In genomic region chr7:57384112-57384511, GRCm38 (mm10) we compare ENCODE assay signal across 8 mouse cellular contexts. TPM values are rescaled to one million over a fixed set of nuclear protein-coding genes. Genes with fewer than 3 reads are reported as not detected.
DNase-seq lines count a peak whose midpoint lies in the region; ATAC-seq and TF ChIP-seq lines count a peak whose summit lies in the region.

No protein-coding gene starts in this region.

- WGBS in embryonic facial prominence, embryonic 11.5 days = 22% methylated on average over 4 of the region's 4 CpGs
- 33% methylated on average over 4 of the region's 4 CpGs for WGBS in embryonic facial prominence, embryonic 10.5 days
- WGBS in kidney, embryonic 14.5 days = 19% methylated on average over 4 of the region's 4 CpGs
- WGBS in midbrain, embryonic 16.5 days = 16% methylated on average over 4 of the region's 4 CpGs

- no peaks in the 10 kb centered on the region for H3K9me3 ChIP-seq in embryonic facial prominence, embryonic 11.5 days (replicated peaks; ENCODE audit: control insufficient read depth, low read length)
- no peaks in the 10 kb centered on the region for H3K9me3 ChIP-seq in embryonic facial prominence, embryonic 10.5 days
- H3K9me3 ChIP-seq in E14TG2a.4 (ENCODE audit: low read length) = no peaks in the 10 kb centered on the region
- H3K9me3 ChIP-seq in kidney, embryonic 14.5 days (ENCODE audit: control insufficient read depth, low read length) = no peaks in the 10 kb centered on the region
- H3K9me3 ChIP-seq in midbrain, embryonic 16.5 days (replicated peaks; ENCODE audit: control insufficient read depth, low read length, poor library complexity, severe bottlenecking) = no peaks in the 10 kb centered on the region

- H3K36me3 ChIP-seq in embryonic facial prominence, embryonic 11.5 days (replicated peaks; ENCODE audit: control insufficient read depth, insufficient read depth, low read depth, low read length) = no peaks in the 10 kb centered on the region
- no peaks in the 10 kb centered on the region for H3K36me3 ChIP-seq in embryonic facial prominence, embryonic 10.5 days (replicated peaks)
- no peaks in the 10 kb centered on the region for H3K36me3 ChIP-seq in E14TG2a.4 (ENCODE audit: insufficient read depth, low read length)
- H3K36me3 ChIP-seq in kidney, embryonic 14.5 days (ENCODE audit: control insufficient read depth, insufficient read depth, low read length) = no peaks in the 10 kb centered on the region
- no peaks in the 10 kb centered on the region for H3K36me3 ChIP-seq in midbrain, embryonic 16.5 days (ENCODE audit: control insufficient read depth, insufficient read depth, low read length)

- H3K4me2 ChIP-seq in embryonic facial prominence, embryonic 11.5 days (ENCODE audit: low read depth, low read length) = no peak overlapping the region
- H3K4me2 ChIP-seq in kidney, embryonic 14.5 days (replicated peaks; ENCODE audit: low read depth, low read length) = no peak overlapping the region
- H3K4me2 ChIP-seq in midbrain, embryonic 16.5 days (ENCODE audit: low read length) = peak overlapping the region; percentile 29

- ATAC-seq in embryonic facial prominence, embryonic 11.5 days (replicated peaks; ENCODE audit: insufficient number of reproducible peaks, low FRiP score, low TSS enrichment, low read depth) = no peak; the same call in 1 of the 2 replicates
- peak; percentile 76; the same call in 1 of the 2 replicates for ATAC-seq in kidney, embryonic 14.5 days (ENCODE audit: low FRiP score, low TSS enrichment)
- peak; percentile 61 for ATAC-seq in midbrain, embryonic 16.5 days
- no peak for ATAC-seq in inflammation-experienced regulatory T-cells, adult 6 months

- peak; percentile 76 for DNase-seq in embryonic facial prominence, embryonic 11.5 days (ENCODE audit: low spot score)
- DNase-seq in embryonic facial prominence, embryonic 10.5 days (ENCODE audit: low spot score) = no peak
- peak; percentile 17 for DNase-seq in embryo, embryonic 9.5 days (ENCODE audit: extremely low spot score)
- DNase-seq in urinary bladder, adult 18-20 months (ENCODE audit: low spot score in 2 of 2) = no peak

- H3K4me3 ChIP-seq in embryonic facial prominence, embryonic 11.5 days (ENCODE audit: low read depth, low read length) = no peak overlapping the region
- no peak overlapping the region for H3K4me3 ChIP-seq in embryonic facial prominence, embryonic 10.5 days
- no peak overlapping the region for H3K4me3 ChIP-seq in E14TG2a.4 (replicated peaks; ENCODE audit: low read length)
- no peak overlapping the region for H3K4me3 ChIP-seq in kidney, embryonic 14.5 days (ENCODE audit: low read length)
- no peak overlapping the region for H3K4me3 ChIP-seq in midbrain, embryonic 16.5 days (ENCODE audit: low read depth, low read length)

- no peak overlapping the region for H3K27ac ChIP-seq in embryonic facial prominence, embryonic 11.5 days (replicated peaks; ENCODE audit: low read depth, low read length)
- no peak overlapping the region for H3K27ac ChIP-seq in embryonic facial prominence, embryonic 10.5 days (replicated peaks)
- H3K27ac ChIP-seq in kidney, embryonic 14.5 days (ENCODE audit: low read depth, low read length) = no peak overlapping the region
- H3K27ac ChIP-seq in midbrain, embryonic 16.5 days (ENCODE audit: low read length) = no peak overlapping the region

- no peaks in the 10 kb centered on the region for H3K4me1 ChIP-seq in embryonic facial prominence, embryonic 11.5 days (ENCODE audit: control insufficient read depth, insufficient read depth, low read length)
- peaks cover 11% of the 10 kb centered on the region for H3K4me1 ChIP-seq in embryonic facial prominence, embryonic 10.5 days
- H3K4me1 ChIP-seq in E14TG2a.4 (replicated peaks; ENCODE audit: low read depth, low read length) = no peaks in the 10 kb centered on the region; the same call in 1 of the 2 replicates
- H3K4me1 ChIP-seq in kidney, embryonic 14.5 days (ENCODE audit: control insufficient read depth, insufficient read depth, low read length) = no peaks in the 10 kb centered on the region
- peaks cover 13% of the 10 kb centered on the region; the same call in 1 of the 2 replicates for H3K4me1 ChIP-seq in midbrain, embryonic 16.5 days (ENCODE audit: control insufficient read depth, insufficient read depth, low read length)

- H3K27me3 ChIP-seq in embryonic facial prominence, embryonic 11.5 days (ENCODE audit: control insufficient read depth, insufficient read depth, low read length) = peaks cover 13% of the 10 kb centered on the region
- peaks cover 42% of the 10 kb centered on the region for H3K27me3 ChIP-seq in embryonic facial prominence, embryonic 10.5 days (replicated peaks; ENCODE audit: low read depth, poor library complexity, severe bottlenecking)
- peaks cover 41% of the 10 kb centered on the region for H3K27me3 ChIP-seq in E14TG2a.4 (ENCODE audit: insufficient read depth, low read length)
- H3K27me3 ChIP-seq in kidney, embryonic 14.5 days (ENCODE audit: control insufficient read depth, insufficient read depth, low read length) = peaks cover 20% of the 10 kb centered on the region
- no peaks in the 10 kb centered on the region for H3K27me3 ChIP-seq in midbrain, embryonic 16.5 days (ENCODE audit: control insufficient read depth, insufficient read depth, low read depth, low read length)

- H3K9ac ChIP-seq in embryonic facial prominence, embryonic 11.5 days (replicated peaks; ENCODE audit: low read length) = no peak overlapping the region
- H3K9ac ChIP-seq in kidney, embryonic 14.5 days (ENCODE audit: low read depth, low read length) = no peak overlapping the region
- H3K9ac ChIP-seq in midbrain, embryonic 16.5 days (ENCODE audit: low read depth, low read length) = no peak overlapping the region

- peak; percentile 53 for TF ChIP-seq CTCF in E14TG2a.4 (conservative IDR thresholded peaks at IDR 0.05; ENCODE audit: low read length)

RNA-seq across cellular contexts. Expression of gene Gabrg3, which starts 2.9 kb away (rescaled TPM):
- 0.21 and 0.25 TPM in 2 replicates for polyA plus RNA-seq in embryonic facial prominence, embryonic 11.5 days (2014; fragmentation: Nextera tagmentation; extraction: Ambion mirVana)
- 0.20 and 0.27 TPM in 2 replicates for polyA plus RNA-seq in embryonic facial prominence, embryonic 10.5 days (2016; fragmentation: Nextera tagmentation; extraction: Ambion mirVana)
- 0.54 and 0.81 TPM in 2 replicates for polyA plus RNA-seq in kidney, embryonic 14.5 days (2014; fragmentation: Nextera tagmentation; extraction: Ambion mirVana)
- polyA plus RNA-seq in midbrain, embryonic 16.5 days (2015; fragmentation: Nextera tagmentation; extraction: Ambion mirVana) = 8.3 and 8.6 TPM in 2 replicates
- not detected for polyA plus RNA-seq in inflammation-experienced regulatory T-cells, adult 6 months (2017; shearing (Covaris generic))

RNA-seq across cellular contexts. Expression of gene Gabrb3, which starts 35.4 kb away (rescaled TPM):
- 4.4 and 4.6 TPM in 2 replicates for polyA plus RNA-seq in embryonic facial prominence, embryonic 11.5 days (2014; fragmentation: Nextera tagmentation; extraction: Ambion mirVana)
- polyA plus RNA-seq in embryonic facial prominence, embryonic 10.5 days (2016; fragmentation: Nextera tagmentation; extraction: Ambion mirVana) = 2.3 and 2.5 TPM in 2 replicates
- polyA plus RNA-seq in kidney, embryonic 14.5 days (2014; fragmentation: Nextera tagmentation; extraction: Ambion mirVana) = 0.56 and 1.2 TPM in 2 replicates
- 64.2 and 67.4 TPM in 2 replicates for polyA plus RNA-seq in midbrain, embryonic 16.5 days (2015; fragmentation: Nextera tagmentation; extraction: Ambion mirVana)
- not detected for polyA plus RNA-seq in inflammation-experienced regulatory T-cells, adult 6 months (2017; shearing (Covaris generic))

Comparison
In these comparisons a context has a peak if more than half of its experiments do, and no peak if none do; other contexts are left out.
1. DNase-seq: peak in embryonic facial prominence, embryonic 11.5 days (single experiment) and embryo, embryonic 9.5 days (single experiment); none in embryonic facial prominence, embryonic 10.5 days (single experiment) and urinary bladder, adult 18-20 months (0 of 2).
2. ATAC-seq: peak in kidney, embryonic 14.5 days (single experiment) and midbrain, embryonic 16.5 days (single experiment); none in embryonic facial prominence, embryonic 11.5 days (single experiment) and inflammation-experienced regulatory T-cells, adult 6 months (single experiment).
3. RNA of gene Gabrb3, which starts 35.4 kb away (polyA plus RNA-seq): 64.2 to 67.4 TPM in midbrain, embryonic 16.5 days; 4.4 to 4.6 TPM in embryonic facial prominence, embryonic 11.5 days, 2.3 to 2.5 TPM in embryonic facial prominence, embryonic 10.5 days, 0.56 to 1.2 TPM in kidney, embryonic 14.5 days and not detected in inflammation-experienced regulatory T-cells, adult 6 months; every median in the first group is over 10 times any median in the second.